Mouse (Mus musculus): ENCODE results near the gene Srrd. TPM values are rescaled to one million over a fixed set of nuclear protein-coding genes. Genes with fewer than 3 reads are reported as not detected.

The Srrd gene
- polyA plus RNA-seq, 1 experiment from 2014 or later, result 30.3 TPM

DNA sequence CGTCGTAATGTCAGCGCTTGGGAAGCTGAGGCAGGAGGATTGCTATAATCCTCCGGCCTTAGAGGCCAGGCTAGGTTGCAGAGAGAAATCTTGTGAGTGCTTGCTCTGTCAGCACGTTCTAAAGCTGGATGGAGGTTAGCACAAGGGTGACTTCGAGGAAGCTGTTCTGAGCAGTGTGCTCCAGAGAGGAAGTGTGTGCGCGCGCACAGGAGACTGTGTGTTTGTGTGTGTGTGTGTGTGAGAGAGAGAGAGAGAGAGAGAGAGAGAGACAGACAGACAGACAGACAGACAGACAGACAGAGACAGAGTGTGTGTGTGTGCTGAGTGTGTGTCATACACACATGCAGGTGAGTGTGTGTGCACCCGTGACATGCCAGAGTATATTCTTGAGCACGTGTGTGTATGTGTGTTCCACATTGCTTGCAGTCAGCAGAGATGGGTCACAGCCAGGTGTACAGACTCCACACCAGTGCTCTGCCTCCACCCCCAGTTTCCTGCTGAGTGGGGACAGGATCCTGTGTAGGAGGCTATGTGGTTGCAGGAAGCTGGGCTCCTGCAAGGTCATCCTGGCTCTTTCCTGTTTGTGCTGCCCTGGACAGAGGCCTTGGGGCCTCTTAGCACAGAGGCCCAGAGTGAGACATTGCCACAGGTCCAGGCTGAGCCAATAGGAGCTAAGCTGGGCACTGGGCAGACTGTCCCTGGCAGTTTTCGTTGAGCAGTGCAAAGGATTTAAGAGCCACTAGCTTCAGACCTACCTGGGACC lies 44.4 kb downstream of the Srrd start:
- H3K27ac ChIP-seq (replicated peaks; ENCODE audit: low read depth, low read length), result no peak overlapping the region
- ATAC-seq (ENCODE audit: low read depth), result no peak

DNA sequence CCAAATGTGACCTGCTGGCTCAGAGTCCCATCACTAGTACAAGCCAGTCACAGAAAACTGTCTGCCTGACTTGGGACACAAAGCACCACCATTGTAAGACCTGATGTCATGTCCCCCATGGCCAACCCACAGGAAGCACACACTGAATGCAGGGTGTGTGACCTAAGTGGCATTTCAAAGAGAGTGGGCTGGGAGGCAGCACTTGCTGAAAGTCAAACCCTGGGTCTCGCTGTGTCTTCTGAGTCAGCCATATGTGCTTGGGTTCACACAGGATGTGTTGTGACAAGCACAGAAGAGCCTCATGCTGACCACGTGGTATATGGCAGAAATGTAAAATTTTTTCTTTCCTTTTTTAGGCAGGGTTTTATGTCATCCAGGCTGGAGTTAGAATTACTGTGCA lies 45.6 kb downstream of the Srrd start:
- Histone ChIP-seq H3K4me3 (ENCODE audit: low read depth, low read length) (no peak overlapping the region), H3K27ac (replicated peaks; ENCODE audit: low read depth, low read length) (no peak overlapping the region), H3K9ac (ENCODE audit: low read depth, low read length) (no peak overlapping the region), H3K27me3 (replicated peaks; ENCODE audit: control insufficient read depth, insufficient read depth, low read length) (no peaks in the 10 kb centered on the region), H3K4me2 (ENCODE audit: low read depth, low read length) (no peak overlapping the region), H3K4me1 (ENCODE audit: control insufficient read depth, insufficient read depth, low read length) (peaks cover 6% of the 10 kb centered on the region; the same call in 1 of the 2 replicates), H3K9me3 (ENCODE audit: control insufficient read depth, low read length) (no peaks in the 10 kb centered on the region), H3K36me3 (ENCODE audit: control insufficient read depth, insufficient read depth, low read length) (no peaks in the 10 kb centered on the region)
- ATAC-seq (ENCODE audit: low read depth) (no peak), DNase-seq (ENCODE audit: low spot score) (no peak)
- WGBS, result 70% methylated on average over 2 of the region's 2 CpGs

More for the DNA sequence above, 44.4 kb downstream of the Srrd start:
- H3K4me2 ChIP-seq (ENCODE audit: low read depth, low read length), result no peak overlapping the region
- H3K4me3 ChIP-seq (ENCODE audit: low read depth, low read length), result no peak overlapping the region
- no peaks in the 10 kb centered on the region for H3K9me3 ChIP-seq (ENCODE audit: control insufficient read depth, low read length)
- 85% methylated on average over 12 of the region's 12 CpGs for WGBS
- no peaks in the 10 kb centered on the region for H3K27me3 ChIP-seq (replicated peaks; ENCODE audit: control insufficient read depth, insufficient read depth, low read length)
- H3K4me1 ChIP-seq (ENCODE audit: control insufficient read depth, insufficient read depth, low read length), result peaks cover 6% of the 10 kb centered on the region; the same call in 1 of the 2 replicates
- no peaks in the 10 kb centered on the region for H3K36me3 ChIP-seq (ENCODE audit: control insufficient read depth, insufficient read depth, low read length)
- no peak for DNase-seq (ENCODE audit: low spot score)
- no peak overlapping the region for H3K9ac ChIP-seq (ENCODE audit: low read depth, low read length)

DNA sequence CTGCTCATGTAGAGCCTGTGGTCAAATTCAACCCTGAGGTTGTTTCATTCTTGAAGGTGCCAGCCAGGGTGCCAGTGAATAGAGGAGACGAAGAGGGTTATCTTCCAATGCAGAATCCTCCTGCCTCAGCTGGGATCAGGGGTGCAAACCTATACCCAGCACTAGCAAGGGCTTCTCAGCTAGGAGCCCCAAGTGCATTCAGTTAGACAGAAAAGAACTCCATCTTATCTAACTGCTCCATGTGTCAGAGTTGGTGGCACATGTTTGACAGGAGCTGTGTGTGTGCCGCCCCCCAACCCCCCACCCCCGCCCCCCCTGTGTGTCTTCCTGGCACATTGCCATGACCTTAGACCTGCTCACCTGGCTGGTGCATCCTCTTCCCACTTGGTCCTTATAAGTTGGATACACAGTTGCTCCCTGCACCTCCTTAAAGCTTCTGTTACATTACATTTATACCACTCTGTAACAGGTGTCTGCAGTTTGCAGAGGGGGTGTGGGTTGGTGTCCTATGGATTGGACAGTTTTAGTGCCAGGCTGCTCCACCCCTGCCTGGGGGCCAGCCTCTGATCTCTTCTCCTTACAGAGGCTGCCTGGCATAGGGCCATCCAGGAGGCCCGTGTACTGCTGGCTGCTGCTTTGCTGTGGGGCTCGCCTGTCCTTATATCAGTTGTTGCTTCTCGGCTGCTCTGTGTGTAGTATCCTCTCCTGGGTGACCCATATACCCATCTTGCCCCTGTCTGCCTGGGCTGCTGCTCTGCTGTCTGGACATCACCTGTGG lies 46.2 kb downstream of the Srrd start:
- Histone ChIP-seq H3K27me3 (replicated peaks; ENCODE audit: control insufficient read depth, insufficient read depth, low read length) (no peaks in the 10 kb centered on the region), H3K4me2 (ENCODE audit: low read depth, low read length) (no peak overlapping the region), H3K36me3 (ENCODE audit: control insufficient read depth, insufficient read depth, low read length) (no peaks in the 10 kb centered on the region), H3K9me3 (ENCODE audit: control insufficient read depth, low read length) (no peaks in the 10 kb centered on the region), H3K4me3 (ENCODE audit: low read depth, low read length) (no peak overlapping the region), H3K27ac (replicated peaks; ENCODE audit: low read depth, low read length) (no peak overlapping the region), H3K4me1 (ENCODE audit: control insufficient read depth, insufficient read depth, low read length) (peaks cover 6% of the 10 kb centered on the region; the same call in 1 of the 2 replicates), H3K9ac (ENCODE audit: low read depth, low read length) (no peak overlapping the region)
- ATAC-seq (ENCODE audit: low read depth), result no peak
- 74% methylated on average over 5 of the region's 6 CpGs for WGBS
- DNase-seq (ENCODE audit: low spot score), result no peak

DNA sequence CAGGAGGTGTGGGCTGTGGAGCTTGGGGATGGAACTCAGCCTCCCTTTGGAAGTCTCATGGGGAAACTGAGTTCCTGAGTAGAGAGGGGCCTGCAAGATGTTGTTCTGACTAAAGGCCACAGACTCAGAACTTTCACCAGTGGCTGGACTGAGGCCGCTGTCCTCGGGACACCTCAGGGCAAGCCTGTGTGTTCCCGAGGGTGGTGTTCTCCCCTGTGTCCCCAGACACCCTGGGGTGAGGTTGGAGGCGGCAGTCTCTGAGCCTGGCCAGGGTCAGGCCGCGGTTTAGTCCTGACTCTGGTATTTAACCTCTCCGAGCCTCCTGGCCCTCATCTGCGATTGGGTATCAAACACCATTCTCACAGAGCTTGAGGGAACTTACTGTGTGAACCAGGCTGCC lies 47.3 kb downstream of the Srrd start:
- Histone ChIP-seq H3K4me1 (ENCODE audit: control insufficient read depth, insufficient read depth, low read length) (peaks cover 6% of the 10 kb centered on the region; the same call in 1 of the 2 replicates), H3K9me3 (ENCODE audit: control insufficient read depth, low read length) (no peaks in the 10 kb centered on the region), H3K27ac (replicated peaks; ENCODE audit: low read depth, low read length) (no peak overlapping the region), H3K36me3 (ENCODE audit: control insufficient read depth, insufficient read depth, low read length) (no peaks in the 10 kb centered on the region), H3K4me3 (ENCODE audit: low read depth, low read length) (no peak overlapping the region), H3K27me3 (replicated peaks; ENCODE audit: control insufficient read depth, insufficient read depth, low read length) (no peaks in the 10 kb centered on the region), H3K9ac (ENCODE audit: low read depth, low read length) (no peak overlapping the region), H3K4me2 (ENCODE audit: low read depth, low read length) (no peak overlapping the region)
- ATAC-seq (ENCODE audit: low read depth), result no peak
- DNase-seq (ENCODE audit: low spot score), result no peak
- WGBS, result 63% methylated on average over 8 of the region's 8 CpGs

DNA sequence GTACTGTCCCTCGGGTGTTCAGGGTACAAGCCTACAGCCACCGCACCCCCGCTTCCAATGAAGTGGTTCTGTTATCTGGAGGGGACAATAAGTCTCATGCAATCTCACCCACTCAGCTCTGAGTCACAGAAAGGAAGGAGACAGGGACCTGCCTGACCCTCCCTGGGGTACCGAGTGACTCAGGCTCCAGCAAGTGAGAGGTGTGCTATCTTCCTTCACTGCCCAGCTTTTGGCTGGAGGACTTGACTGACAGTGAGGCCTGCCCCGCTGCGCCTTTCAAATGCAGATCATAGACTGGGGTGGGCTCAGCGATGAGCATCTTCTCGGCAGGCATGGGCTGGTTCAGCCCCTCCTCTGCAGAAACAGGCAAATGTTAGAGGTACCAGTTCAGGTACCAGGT lies 47.7 kb downstream of the Srrd start:
- Histone ChIP-seq H3K9ac (ENCODE audit: low read depth, low read length) (no peak overlapping the region), H3K4me3 (ENCODE audit: low read depth, low read length) (no peak overlapping the region), H3K27me3 (replicated peaks; ENCODE audit: control insufficient read depth, insufficient read depth, low read length) (no peaks in the 10 kb centered on the region), H3K27ac (replicated peaks; ENCODE audit: low read depth, low read length) (no peak overlapping the region), H3K4me2 (ENCODE audit: low read depth, low read length) (no peak overlapping the region), H3K36me3 (ENCODE audit: control insufficient read depth, insufficient read depth, low read length) (no peaks in the 10 kb centered on the region), H3K4me1 (ENCODE audit: control insufficient read depth, insufficient read depth, low read length) (peaks cover 6% of the 10 kb centered on the region; the same call in 1 of the 2 replicates), H3K9me3 (ENCODE audit: control insufficient read depth, low read length) (no peaks in the 10 kb centered on the region)
- DNase-seq (ENCODE audit: low spot score) (no peak), ATAC-seq (ENCODE audit: low read depth) (no peak)
- WGBS, result 46% methylated on average over 8 of the region's 8 CpGs

DNA sequence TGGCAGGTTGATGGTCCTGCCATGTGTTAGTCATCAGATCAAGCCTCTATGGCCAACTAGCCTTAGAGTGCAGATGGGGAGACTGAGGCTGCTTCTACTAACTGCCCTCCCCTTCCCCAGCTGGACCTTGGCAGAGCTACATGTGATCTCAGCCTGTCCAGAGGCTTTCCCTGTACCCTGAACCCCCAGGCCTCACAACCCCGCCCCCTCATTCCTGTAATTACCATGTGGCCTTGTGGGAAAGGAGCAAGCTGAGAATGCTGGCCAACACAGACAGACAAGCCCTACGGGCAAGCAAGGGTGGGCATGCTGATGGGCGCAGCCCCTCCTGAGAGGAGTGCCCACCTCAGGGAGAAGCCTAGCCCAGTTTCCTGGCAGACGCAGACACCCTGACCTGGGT lies 48.1 kb downstream of the Srrd start:
- Histone ChIP-seq H3K9me3 (ENCODE audit: control insufficient read depth, low read length) (no peaks in the 10 kb centered on the region), H3K9ac (ENCODE audit: low read depth, low read length) (no peak overlapping the region), H3K4me2 (ENCODE audit: low read depth, low read length) (no peak overlapping the region), H3K4me1 (ENCODE audit: control insufficient read depth, insufficient read depth, low read length) (peaks cover 6% of the 10 kb centered on the region; the same call in 1 of the 2 replicates), H3K36me3 (ENCODE audit: control insufficient read depth, insufficient read depth, low read length) (no peaks in the 10 kb centered on the region), H3K4me3 (ENCODE audit: low read depth, low read length) (no peak overlapping the region), H3K27me3 (replicated peaks; ENCODE audit: control insufficient read depth, insufficient read depth, low read length) (no peaks in the 10 kb centered on the region), H3K27ac (replicated peaks; ENCODE audit: low read depth, low read length) (no peak overlapping the region)
- DNase-seq (ENCODE audit: low spot score), result no peak
- WGBS, result 75% methylated on average over 4 of the region's 4 CpGs
- no peak for ATAC-seq (ENCODE audit: low read depth)

DNA sequence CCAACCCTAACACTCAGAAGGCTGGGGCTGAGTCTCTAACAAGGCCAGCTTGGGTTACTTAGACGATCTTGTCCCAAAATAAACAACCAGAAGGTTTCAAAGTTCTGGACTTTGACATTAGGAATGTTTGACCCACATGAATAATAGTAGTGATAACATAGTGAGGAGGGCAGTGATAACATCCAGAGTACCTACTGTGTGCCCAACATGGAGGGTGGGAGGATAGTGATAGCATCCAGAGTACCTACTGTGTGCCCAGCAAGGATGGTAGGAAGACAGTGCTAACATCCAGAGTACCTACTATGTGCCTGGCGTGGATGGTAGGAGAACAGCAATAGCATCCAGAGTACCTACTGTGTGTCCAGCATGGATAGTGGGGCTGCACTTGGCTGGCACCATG lies 49.0 kb downstream of the Srrd start:
- ATAC-seq (ENCODE audit: low read depth) (no peak), DNase-seq (ENCODE audit: low spot score) (no peak)
- WGBS, result 69% methylated on average over 2 of the region's 2 CpGs
- Histone ChIP-seq H3K27me3 (replicated peaks; ENCODE audit: control insufficient read depth, insufficient read depth, low read length) (no peaks in the 10 kb centered on the region), H3K4me2 (ENCODE audit: low read depth, low read length) (no peak overlapping the region), H3K36me3 (ENCODE audit: control insufficient read depth, insufficient read depth, low read length) (no peaks in the 10 kb centered on the region), H3K4me1 (ENCODE audit: control insufficient read depth, insufficient read depth, low read length) (peaks cover 6% of the 10 kb centered on the region; the same call in 1 of the 2 replicates), H3K27ac (replicated peaks; ENCODE audit: low read depth, low read length) (no peak overlapping the region), H3K9ac (ENCODE audit: low read depth, low read length) (no peak overlapping the region), H3K4me3 (ENCODE audit: low read depth, low read length) (no peak overlapping the region), H3K9me3 (ENCODE audit: control insufficient read depth, low read length) (no peaks in the 10 kb centered on the region)

DNA sequence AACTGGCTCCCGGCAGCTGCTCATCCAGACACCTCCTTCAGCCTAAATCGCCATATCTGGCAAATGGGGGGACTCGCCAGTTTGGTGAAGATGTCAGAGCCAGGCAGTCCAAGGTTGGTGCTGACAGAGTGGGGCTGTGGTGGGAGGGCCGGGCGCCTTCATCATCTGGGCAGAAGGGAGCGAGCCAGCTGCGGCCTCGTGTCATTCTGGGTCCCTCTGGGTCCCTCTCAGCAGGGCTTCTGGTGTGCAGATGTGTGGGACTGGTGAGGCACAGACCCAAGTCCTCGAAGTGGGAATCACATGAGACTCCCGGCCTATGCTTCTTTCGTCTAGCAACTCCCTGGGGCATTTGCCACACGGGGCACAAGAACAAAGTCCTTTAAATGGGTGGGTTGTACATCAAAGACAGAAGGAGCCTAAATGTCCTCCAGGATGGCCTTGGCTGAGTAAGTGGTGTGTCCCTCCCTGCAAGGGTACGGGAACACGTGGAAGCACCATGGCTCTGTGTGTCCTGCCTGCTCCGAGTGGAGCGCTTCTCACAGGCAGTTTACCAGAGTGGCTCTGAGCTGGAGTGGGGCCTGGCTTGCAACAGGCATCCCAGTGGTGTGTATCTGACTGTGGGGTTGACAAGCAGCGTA lies 50.4 kb downstream of the Srrd start:
- DNase-seq (ENCODE audit: low spot score), result no peak
- ATAC-seq (ENCODE audit: low read depth), result no peak
- Histone ChIP-seq H3K4me2 (ENCODE audit: low read depth, low read length) (no peak overlapping the region), H3K36me3 (ENCODE audit: control insufficient read depth, insufficient read depth, low read length) (no peaks in the 10 kb centered on the region), H3K9me3 (ENCODE audit: control insufficient read depth, low read length) (no peaks in the 10 kb centered on the region), H3K27ac (replicated peaks; ENCODE audit: low read depth, low read length) (no peak overlapping the region), H3K27me3 (replicated peaks; ENCODE audit: control insufficient read depth, insufficient read depth, low read length) (no peaks in the 10 kb centered on the region), H3K9ac (ENCODE audit: low read depth, low read length) (no peak overlapping the region), H3K4me3 (ENCODE audit: low read depth, low read length) (no peak overlapping the region), H3K4me1 (ENCODE audit: control insufficient read depth, insufficient read depth, low read length) (peaks cover 6% of the 10 kb centered on the region; the same call in 1 of the 2 replicates)
- 71% methylated on average over 17 of the region's 17 CpGs for WGBS
